In genomic region chr17:25877025-25877424, GRCm38 (mm10) we compare ENCODE assay signal across 12 mouse cellular contexts. TPM values are rescaled to one million over a fixed set of nuclear protein-coding genes. Genes with fewer than 3 reads are reported as not detected.
A peak's percentile ranks its signal among the peaks of the same experiment; 100 is the strongest.
DNase-seq lines count a peak whose midpoint lies in the region; ATAC-seq and TF ChIP-seq lines count a peak whose summit lies in the region.
"Had no signal": no experiment of that assay in that cellular context is flagged by ENCODE, and none has a peak within 500 bp of the region (broad histone marks: within the 10 kb centered on the region; RNA-seq: fewer than 3 reads in every experiment).

No protein-coding gene starts in this region.

- H3K4me2 ChIP-seq in lung, embryonic 14.5 days: peak overlapping the region; percentile 18; the same call in 1 of the 2 replicates
- H3K4me2 ChIP-seq in liver, embryonic 12.5 days: peak overlapping the region; percentile 90
- 0 out of 2 replicates have a peak overlapping the region, but pooled peaks have one; percentile 2 for H3K4me2 ChIP-seq in midbrain, postnatal 0 days (ENCODE audit: low read depth, low read length, poor library complexity, severe bottlenecking)
- H3K4me2 ChIP-seq in stomach, postnatal 0 days (replicated peaks; ENCODE audit: low read depth): no peak overlapping the region

- no peak for TF ChIP-seq CTCF in lung, embryonic 14.5 days (IDR thresholded peaks at IDR 0.05; ENCODE audit: low read depth)
- TF ChIP-seq CTCF in midbrain, postnatal 0 days (IDR thresholded peaks at IDR 0.05): no peak
- TF ChIP-seq CTCF in stomach, postnatal 0 days (IDR thresholded peaks at IDR 0.05; ENCODE audit: low read depth): no peak

- intact Hi-C loops in heart, postnatal 25 days (cut with DNase I): no loop called here

- no peak overlapping the region for H3K9ac ChIP-seq in lung, embryonic 14.5 days
- H3K9ac ChIP-seq in liver, embryonic 12.5 days: peak overlapping the region; percentile 19; the same call in 1 of the 2 replicates
- no peak overlapping the region for H3K9ac ChIP-seq in midbrain, postnatal 0 days (replicated peaks; ENCODE audit: low read length, poor library complexity, severe bottlenecking)
- no peak overlapping the region for H3K9ac ChIP-seq in stomach, postnatal 0 days (ENCODE audit: low read length)

- peak; percentile 91 for DNase-seq in heart, adult 11 months
- no peak for DNase-seq in heart, postnatal 25 days (ENCODE audit: low spot score)
- DNase-seq in lung, embryonic 14.5 days: no peak
- no peak for DNase-seq in lung, postnatal 14 days
- no peak for DNase-seq in midbrain, postnatal 0 days (ENCODE audit: low spot score)
- no peak for DNase-seq in embryo, embryonic 11 days
- DNase-seq in stomach, postnatal 0 days (ENCODE audit: low spot score): no peak
- DNase-seq: cerebellum, postnatal 14 days; thymus, adult 2 months had no signal

- TF ChIP-seq EP300 in stomach, postnatal 0 days (optimal IDR thresholded peaks at IDR 0.05): no peak

- H3K27ac ChIP-seq in lung, embryonic 14.5 days (ENCODE audit: low read depth): no peak overlapping the region
- no peak overlapping the region for H3K27ac ChIP-seq in liver, embryonic 12.5 days
- no peak overlapping the region for H3K27ac ChIP-seq in midbrain, postnatal 0 days (ENCODE audit: low read depth, low read length)
- H3K27ac ChIP-seq in stomach, postnatal 0 days (replicated peaks): no peak overlapping the region

- ATAC-seq in lung, embryonic 14.5 days (ENCODE audit: insufficient read depth): no peak
- ATAC-seq in liver, embryonic 12.5 days: no peak
- ATAC-seq in midbrain, postnatal 0 days (ENCODE audit: low FRiP score): no peak
- ATAC-seq in stomach, postnatal 0 days (ENCODE audit: low FRiP score, low TSS enrichment): no peak
- ATAC-seq: intestine, embryonic 16.5 days; lung, postnatal 0 days had no signal

- no peak overlapping the region for H3K4me3 ChIP-seq in lung, embryonic 14.5 days (ENCODE audit: low read depth, low read length)
- H3K4me3 ChIP-seq in liver, embryonic 12.5 days: no peak overlapping the region
- H3K4me3 ChIP-seq in midbrain, postnatal 0 days (ENCODE audit: low read depth, low read length): no peak overlapping the region
- no peak overlapping the region for H3K4me3 ChIP-seq in stomach, postnatal 0 days (ENCODE audit: low read depth, low read length)

- H3K36me3 ChIP-seq in lung, embryonic 14.5 days (ENCODE audit: insufficient read depth): peaks cover 33% of the 10 kb centered on the region
- H3K36me3 ChIP-seq in liver, embryonic 12.5 days: peaks cover 29% of the 10 kb centered on the region
- H3K36me3 ChIP-seq in midbrain, postnatal 0 days (ENCODE audit: insufficient read depth, low read length): peaks cover 19% of the 10 kb centered on the region; the same call in 1 of the 2 replicates
- peaks cover 4% of the 10 kb centered on the region; the same call in 1 of the 2 replicates for H3K36me3 ChIP-seq in stomach, postnatal 0 days (ENCODE audit: control insufficient read depth, insufficient read depth, low read length)

- H3K4me1 ChIP-seq in lung, embryonic 14.5 days (ENCODE audit: insufficient read depth): peaks cover 12% of the 10 kb centered on the region; the same call in 1 of the 2 replicates
- peaks cover 45% of the 10 kb centered on the region for H3K4me1 ChIP-seq in liver, embryonic 12.5 days
- peaks cover 19% of the 10 kb centered on the region for H3K4me1 ChIP-seq in midbrain, postnatal 0 days (ENCODE audit: insufficient read depth, low read length)
- H3K4me1 ChIP-seq in stomach, postnatal 0 days (replicated peaks; ENCODE audit: control insufficient read depth, insufficient read depth): peaks cover 5% of the 10 kb centered on the region; the same call in 1 of the 2 replicates

- H3K27me3 ChIP-seq in lung, embryonic 14.5 days (ENCODE audit: insufficient read depth, low read length): no peaks in the 10 kb centered on the region
- H3K27me3 ChIP-seq in liver, embryonic 12.5 days (replicated peaks): no peaks in the 10 kb centered on the region
- no peaks in the 10 kb centered on the region for H3K27me3 ChIP-seq in midbrain, postnatal 0 days (ENCODE audit: insufficient read depth, low read length)
- no peaks in the 10 kb centered on the region for H3K27me3 ChIP-seq in stomach, postnatal 0 days (ENCODE audit: control insufficient read depth, insufficient read depth, low read length)

- H3K9me3 ChIP-seq in lung, embryonic 14.5 days (ENCODE audit: low read depth, low read length): no peaks in the 10 kb centered on the region
- H3K9me3 ChIP-seq in liver, embryonic 12.5 days (replicated peaks): no peaks in the 10 kb centered on the region
- H3K9me3 ChIP-seq in midbrain, postnatal 0 days (ENCODE audit: low read length): no peaks in the 10 kb centered on the region
- no peaks in the 10 kb centered on the region for H3K9me3 ChIP-seq in stomach, postnatal 0 days (ENCODE audit: control insufficient read depth, low read length)

- 80% methylated on average over 3 of the region's 3 CpGs for WGBS in lung, embryonic 14.5 days
- 83% methylated on average over 3 of the region's 3 CpGs for WGBS in liver, embryonic 12.5 days (ENCODE audit: insufficient replicate concordance)
- 98% methylated on average over 3 of the region's 3 CpGs for WGBS in midbrain, postnatal 0 days
- 94% methylated on average over 3 of the region's 3 CpGs for WGBS in stomach, postnatal 0 days

RNA-seq across cellular contexts. Expression of gene Mettl26, which starts 2.2 kb away (rescaled TPM):
- 10 to 100 TPM; 13.6 to 14.4 TPM for total RNA-seq in heart, postnatal 25 days (2021)
- polyA plus RNA-seq in lung, embryonic 14.5 days (2014; fragmentation: Nextera tagmentation; extraction: Ambion mirVana): 44.6 and 45.7 TPM in 2 replicates
- 52.3 and 53.5 TPM in 2 replicates for polyA plus RNA-seq in liver, embryonic 12.5 days (2016; fragmentation: Nextera tagmentation; extraction: Ambion mirVana)
- total RNA-seq in midbrain, postnatal 0 days (2014; rRNA removed): 53.8 and 64.8 TPM in 2 replicates
- 67.3 and 74.0 TPM in 2 replicates for polyA plus RNA-seq in midbrain, postnatal 0 days (2015; fragmentation: Nextera tagmentation; extraction: Ambion mirVana)
- polyA plus RNA-seq in stomach, postnatal 0 days (2015; fragmentation: Nextera tagmentation; extraction: Ambion mirVana): 52.9 and 54.1 TPM in 2 replicates

RNA-seq across cellular contexts. Expression of gene Wfikkn1, which starts 3.6 kb away (rescaled TPM):
- total RNA-seq in heart, postnatal 25 days (2021): under 1 TPM; 0.45 to 0.75 TPM
- 0.57 and 0.87 TPM in 2 replicates for polyA plus RNA-seq in lung, embryonic 14.5 days (2014; fragmentation: Nextera tagmentation; extraction: Ambion mirVana)
- 0.83 and 0.91 TPM in 2 replicates for polyA plus RNA-seq in liver, embryonic 12.5 days (2016; fragmentation: Nextera tagmentation; extraction: Ambion mirVana)
- total RNA-seq in midbrain, postnatal 0 days (2014; rRNA removed): 0.77 and 1.7 TPM in 2 replicates
- 0.42 and 0.56 TPM in 2 replicates for polyA plus RNA-seq in midbrain, postnatal 0 days (2015; fragmentation: Nextera tagmentation; extraction: Ambion mirVana)
- polyA plus RNA-seq in stomach, postnatal 0 days (2015; fragmentation: Nextera tagmentation; extraction: Ambion mirVana): 0.35 and 0.38 TPM in 2 replicates

RNA-seq across cellular contexts. Expression of gene Mcrip2, which starts 8.5 kb away (rescaled TPM):
- 100 to 1,000 TPM; 261 to 270 TPM for total RNA-seq in heart, postnatal 25 days (2021)
- 17.7 and 17.9 TPM in 2 replicates for polyA plus RNA-seq in lung, embryonic 14.5 days (2014; fragmentation: Nextera tagmentation; extraction: Ambion mirVana)
- 68.0 and 70.3 TPM in 2 replicates for polyA plus RNA-seq in liver, embryonic 12.5 days (2016; fragmentation: Nextera tagmentation; extraction: Ambion mirVana)
- 14.6 and 29.9 TPM in 2 replicates for total RNA-seq in midbrain, postnatal 0 days (2014; rRNA removed)
- polyA plus RNA-seq in midbrain, postnatal 0 days (2015; fragmentation: Nextera tagmentation; extraction: Ambion mirVana): 39.5 and 45.5 TPM in 2 replicates
- polyA plus RNA-seq in stomach, postnatal 0 days (2015; fragmentation: Nextera tagmentation; extraction: Ambion mirVana): 52.4 and 59.9 TPM in 2 replicates

RNA-seq across cellular contexts. Expression of gene Wdr90, which starts 15.7 kb away (rescaled TPM):
- 1 to 10 TPM; 2.8 to 2.9 TPM for total RNA-seq in heart, postnatal 25 days (2021)
- polyA plus RNA-seq in lung, embryonic 14.5 days (2014; fragmentation: Nextera tagmentation; extraction: Ambion mirVana): 29.9 and 34.1 TPM in 2 replicates
- 19.5 and 19.6 TPM in 2 replicates for polyA plus RNA-seq in liver, embryonic 12.5 days (2016; fragmentation: Nextera tagmentation; extraction: Ambion mirVana)
- total RNA-seq in midbrain, postnatal 0 days (2014; rRNA removed): 36.2 and 44.3 TPM in 2 replicates
- 14.2 and 15.0 TPM in 2 replicates for polyA plus RNA-seq in midbrain, postnatal 0 days (2015; fragmentation: Nextera tagmentation; extraction: Ambion mirVana)
- polyA plus RNA-seq in stomach, postnatal 0 days (2015; fragmentation: Nextera tagmentation; extraction: Ambion mirVana): 4.1 and 4.2 TPM in 2 replicates

RNA-seq across cellular contexts. Expression of gene Rhot2, which starts 32.4 kb away (rescaled TPM):
- 100 to 1,000 TPM; 120 to 125 TPM for total RNA-seq in heart, postnatal 25 days (2021)
- polyA plus RNA-seq in lung, embryonic 14.5 days (2014; fragmentation: Nextera tagmentation; extraction: Ambion mirVana): 10.8 and 11.0 TPM in 2 replicates
- 15.8 and 17.4 TPM in 2 replicates for polyA plus RNA-seq in liver, embryonic 12.5 days (2016; fragmentation: Nextera tagmentation; extraction: Ambion mirVana)
- 49.2 and 70.1 TPM in 2 replicates for total RNA-seq in midbrain, postnatal 0 days (2014; rRNA removed)
- 15.4 and 16.2 TPM in 2 replicates for polyA plus RNA-seq in midbrain, postnatal 0 days (2015; fragmentation: Nextera tagmentation; extraction: Ambion mirVana)
- 10.7 and 13.2 TPM in 2 replicates for polyA plus RNA-seq in stomach, postnatal 0 days (2015; fragmentation: Nextera tagmentation; extraction: Ambion mirVana)
